In the genomic region with DNA sequence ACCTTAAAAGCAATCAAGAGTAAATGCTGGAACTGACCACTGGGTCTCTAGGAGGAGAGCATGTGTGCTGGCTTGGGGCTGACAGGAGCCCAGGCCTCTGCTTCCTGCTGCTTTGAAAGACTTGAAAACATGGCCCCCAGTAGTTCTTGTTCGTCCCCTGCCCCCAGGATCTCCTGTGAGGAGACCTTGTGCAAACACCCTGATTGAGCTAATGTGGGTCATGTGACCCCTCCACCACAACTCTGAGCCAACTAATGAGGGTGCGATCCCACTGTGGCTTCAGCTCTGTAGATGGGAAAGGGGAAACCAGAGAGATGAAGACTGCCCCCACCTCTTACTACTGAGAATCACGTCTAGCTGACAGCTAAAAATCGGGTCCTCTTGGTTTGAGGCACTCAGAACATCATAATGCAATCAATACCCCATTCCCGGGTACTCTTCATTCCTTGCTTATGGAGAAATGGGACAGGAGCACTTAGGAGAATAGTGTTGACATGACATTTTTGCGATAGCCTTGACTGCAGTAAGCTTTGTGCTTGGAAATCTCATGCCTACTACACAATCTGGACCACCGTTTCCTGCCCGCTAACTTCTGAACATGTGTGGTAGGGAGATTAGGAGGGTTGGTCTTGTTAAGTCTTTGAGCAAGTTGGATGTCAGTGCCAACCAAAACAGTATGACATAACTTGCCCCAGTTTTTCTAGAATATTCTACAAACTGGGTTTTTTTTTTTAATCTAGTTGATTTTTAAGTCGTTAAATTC, we compare ENCODE assay signal across 20 mouse cellular contexts.
DNase-seq lines count a peak whose midpoint lies in the region; ATAC-seq lines count a peak whose summit lies in the region.
"Had no signal": no experiment of that assay in that cellular context is flagged by ENCODE, and none has a peak within 500 bp of the region (broad histone marks: within the 10 kb centered on the region; RNA-seq: fewer than 3 reads in every experiment).

No protein-coding gene starts in this region.

- peak; percentile 74 for ATAC-seq in heart, embryonic 12.5 days (ENCODE audit: insufficient number of reproducible peaks, low FRiP score)
- peak; percentile 45; the same call in 1 of the 2 replicates for ATAC-seq in liver, embryonic 13.5 days (ENCODE audit: low read depth)
- ATAC-seq in liver, embryonic 11.5 days (replicated peaks; ENCODE audit: low FRiP score), result no peak
- peak; percentile 96 for ATAC-seq in common myeloid progenitor, adult 5-6 weeks (replicated peaks; ENCODE audit: low read depth, poor library complexity, severe bottlenecking)
- ATAC-seq: forebrain, embryonic 15.5 days; inflammation-experienced regulatory T-cells, adult 6 months had no signal

- no peaks in the 10 kb centered on the region for H3K9me3 ChIP-seq in heart, embryonic 12.5 days (replicated peaks)
- no peaks in the 10 kb centered on the region for H3K9me3 ChIP-seq in liver, embryonic 13.5 days (replicated peaks)
- H3K9me3 ChIP-seq in liver, embryonic 11.5 days (ENCODE audit: control insufficient read depth, low read length), result no peaks in the 10 kb centered on the region
- H3K9me3 ChIP-seq: embryonic facial prominence, embryonic 12.5 days; forebrain, embryonic 15.5 days; hindbrain, embryonic 13.5 days; lung, embryonic 15.5 days had no signal

- DNase-seq in heart, postnatal 4 days, result no peak
- DNase-seq in liver, embryonic 13.5 days, result peak; percentile 34
- DNase-seq in liver, embryonic 11.5 days (ENCODE audit: low spot score), result no peak
- no peak for DNase-seq in urinary bladder, postnatal 14 days (ENCODE audit: low spot score)
- DNase-seq in kidney, adult 9 months, result no peak
- DNase-seq: adrenal gland, adult 2 months; cerebellum, adult 9-11 months; kidney, adult 2 months; kidney, postnatal 14 days; lung, postnatal 4 days; right cerebral cortex, postnatal 4 days; thymus, postnatal 25 days had no signal

- WGBS in heart, embryonic 12.5 days, result 52% methylated on average over 9 of the region's 9 CpGs
- 31% methylated on average over 9 of the region's 9 CpGs for WGBS in liver, embryonic 13.5 days (ENCODE audit: insufficient replicate concordance)
- 53% methylated on average over 9 of the region's 9 CpGs for WGBS in liver, embryonic 11.5 days

- no peaks in the 10 kb centered on the region for H3K27me3 ChIP-seq in heart, embryonic 12.5 days (replicated peaks)
- H3K27me3 ChIP-seq in liver, embryonic 13.5 days, result no peaks in the 10 kb centered on the region
- no peaks in the 10 kb centered on the region for H3K27me3 ChIP-seq in liver, embryonic 11.5 days (replicated peaks; ENCODE audit: control insufficient read depth, insufficient read depth, low read length)
- H3K27me3 ChIP-seq: embryonic facial prominence, embryonic 12.5 days; forebrain, embryonic 15.5 days; hindbrain, embryonic 13.5 days; lung, embryonic 15.5 days had no signal

- H3K4me3 ChIP-seq in heart, embryonic 12.5 days, result no peak overlapping the region
- H3K4me3 ChIP-seq in liver, embryonic 13.5 days (replicated peaks), result no peak overlapping the region
- H3K4me3 ChIP-seq in liver, embryonic 11.5 days (ENCODE audit: low read depth, low read length), result no peak overlapping the region
- H3K4me3 ChIP-seq: embryonic facial prominence, embryonic 12.5 days; forebrain, embryonic 15.5 days; hindbrain, embryonic 13.5 days; lung, embryonic 15.5 days had no signal

- peaks cover 37% of the 10 kb centered on the region for H3K4me1 ChIP-seq in heart, embryonic 12.5 days (replicated peaks)
- peaks cover 20% of the 10 kb centered on the region for H3K4me1 ChIP-seq in liver, embryonic 13.5 days (replicated peaks)
- peaks cover 5% of the 10 kb centered on the region for H3K4me1 ChIP-seq in liver, embryonic 11.5 days (replicated peaks; ENCODE audit: control insufficient read depth, insufficient read depth, low read length)

- no peaks in the 10 kb centered on the region for H3K36me3 ChIP-seq in heart, embryonic 12.5 days
- no peaks in the 10 kb centered on the region for H3K36me3 ChIP-seq in liver, embryonic 13.5 days
- no peaks in the 10 kb centered on the region for H3K36me3 ChIP-seq in liver, embryonic 11.5 days (ENCODE audit: control insufficient read depth, insufficient read depth, low read length)
- H3K36me3 ChIP-seq: embryonic facial prominence, embryonic 12.5 days; forebrain, embryonic 15.5 days; hindbrain, embryonic 13.5 days; lung, embryonic 15.5 days had no signal

- peak overlapping the region; percentile 58 for H3K27ac ChIP-seq in heart, embryonic 12.5 days (ENCODE audit: poor library complexity, severe bottlenecking)
- H3K27ac ChIP-seq in liver, embryonic 13.5 days, result no peak overlapping the region
- H3K27ac ChIP-seq in liver, embryonic 11.5 days (ENCODE audit: low read depth, low read length), result no peak overlapping the region
- H3K27ac ChIP-seq: embryonic facial prominence, embryonic 12.5 days; forebrain, embryonic 15.5 days; hindbrain, embryonic 13.5 days; lung, embryonic 15.5 days had no signal

- no peak overlapping the region for H3K4me2 ChIP-seq in heart, embryonic 12.5 days
- H3K4me2 ChIP-seq in liver, embryonic 13.5 days, result no peak overlapping the region
- no peak overlapping the region for H3K4me2 ChIP-seq in liver, embryonic 11.5 days
- H3K4me2 ChIP-seq: embryonic facial prominence, embryonic 12.5 days; forebrain, embryonic 15.5 days; hindbrain, embryonic 13.5 days; lung, embryonic 15.5 days; midbrain, embryonic 11.5 days had no signal

- no peak overlapping the region for H3K9ac ChIP-seq in heart, embryonic 12.5 days
- H3K9ac ChIP-seq in liver, embryonic 13.5 days, result no peak overlapping the region
- H3K9ac ChIP-seq in liver, embryonic 11.5 days (ENCODE audit: low read depth, low read length), result no peak overlapping the region
- H3K9ac ChIP-seq: embryonic facial prominence, embryonic 12.5 days; forebrain, embryonic 15.5 days; hindbrain, embryonic 13.5 days; lung, embryonic 15.5 days had no signal
